Mouse (Mus musculus): ENCODE results near the gene Wdhd1. TPM values are rescaled to one million over a fixed set of nuclear protein-coding genes. Genes with fewer than 3 reads are reported as not detected.
"Not testable (repeated sequence)": the region's sequence is repeated elsewhere in the genome, so short reads cannot be mapped to it uniquely, and the experiment has no call there.

Gene Wdhd1
- polyA plus RNA-seq (2015; fragmentation: Nextera tagmentation; extraction: Ambion mirVana) = 38.9 and 45.9 TPM in 2 replicates

- H3K4me2 ChIP-seq = peak within 1 kb of the TSS; percentile 71
- WGBS (ENCODE audit: insufficient replicate concordance) = under 1% methylated on average over 75 of the region's 77 CpGs
- peak within 1 kb of the TSS; percentile 90 for H3K9ac ChIP-seq
- DNase-seq = peak; percentile 94
- peak within 1 kb of the TSS; percentile 97 for H3K27ac ChIP-seq
- peak within 1 kb of the TSS; percentile 84 for H3K4me3 ChIP-seq (replicated peaks)
- H3K36me3 ChIP-seq = peaks cover 39% of the 10 kb centered on the region
- no peaks in the 10 kb centered on the region for H3K27me3 ChIP-seq
- ATAC-seq (ENCODE audit: low read depth) = peak; percentile 93
- peaks cover 20% of the 10 kb centered on the region for H3K4me1 ChIP-seq (replicated peaks)
- H3K9me3 ChIP-seq (replicated peaks) = no peaks in the 10 kb centered on the region
These were observed at the start of gene Wdhd1, which contains the start of gene Socs4 for GRCm38 (mm10) chr14:47276637-47277393. Gene Wdhd1, minus strand, starts transcription at chr14:47276857. Gene Socs4, plus strand, starts transcription at chr14:47276931.

GRCm38 (mm10) chr14:47325965-47326761, 49.5 kb upstream of the Wdhd1 start:
- Histone ChIP-seq H3K4me1 (replicated peaks) (peaks cover 12% of the 10 kb centered on the region), H3K9ac (no peak overlapping the region), H3K4me2 (no peak overlapping the region), H3K4me3 (replicated peaks) (no peak overlapping the region), H3K27me3 (no peaks in the 10 kb centered on the region), H3K9me3 (replicated peaks) (no peaks in the 10 kb centered on the region), H3K36me3 (peaks cover 7% of the 10 kb centered on the region), H3K27ac (0 out of 2 replicates have a peak overlapping the region, but pooled peaks have one; percentile 2)
- 80% methylated on average over 9 of the region's 9 CpGs for WGBS (ENCODE audit: insufficient replicate concordance)
- DNase-seq (no peak), ATAC-seq (ENCODE audit: low read depth) (no peak)

GRCm38 (mm10) chr14:47321581-47321980, 44.9 kb upstream of the Wdhd1 start:
- H3K9me3 ChIP-seq (replicated peaks); H3K4me3 ChIP-seq (replicated peaks); H3K9ac ChIP-seq; H3K27me3 ChIP-seq: not testable (repeated sequence)
- DNase-seq (peak; percentile 53), ATAC-seq (ENCODE audit: low read depth) (peak; percentile 99)
- Histone ChIP-seq H3K27ac (peak overlapping the region; percentile 88), H3K36me3 (peaks cover 36% of the 10 kb centered on the region), H3K4me1 (replicated peaks) (peaks cover 37% of the 10 kb centered on the region), H3K4me2 (peak overlapping the region; percentile 58)
- WGBS (ENCODE audit: insufficient replicate concordance) = 26% methylated on average over 7 of the region's 8 CpGs

GRCm38 (mm10) chr14:47319362-47319761, 42.7 kb upstream of the Wdhd1 start:
- DNase-seq (no peak), ATAC-seq (ENCODE audit: low read depth) (no peak)
- no peaks in the 10 kb centered on the region for H3K27me3 ChIP-seq
- no peak overlapping the region for H3K4me3 ChIP-seq (replicated peaks)
- H3K9ac ChIP-seq = no peak overlapping the region
- H3K36me3 ChIP-seq = peaks cover 55% of the 10 kb centered on the region
- H3K4me2 ChIP-seq = no peak overlapping the region
- peak overlapping the region; percentile 6; the same call in 1 of the 2 replicates for H3K27ac ChIP-seq
- no peaks in the 10 kb centered on the region for H3K9me3 ChIP-seq (replicated peaks)
- 78% methylated on average over 5 of the region's 5 CpGs for WGBS (ENCODE audit: insufficient replicate concordance)
- peaks cover 37% of the 10 kb centered on the region for H3K4me1 ChIP-seq (replicated peaks)

- ATAC-seq (ENCODE audit: low read depth) = peak; percentile 52; the same call in 1 of the 2 replicates
- H3K9me3 ChIP-seq (replicated peaks) = no peaks in the 10 kb centered on the region
- no peak for DNase-seq
- H3K36me3 ChIP-seq = peaks cover 70% of the 10 kb centered on the region
- 90% methylated on average over 18 of the region's 18 CpGs for WGBS (ENCODE audit: insufficient replicate concordance)
- peaks cover 15% of the 10 kb centered on the region for H3K4me1 ChIP-seq (replicated peaks)
- H3K27ac ChIP-seq = no peak overlapping the region
- H3K4me2 ChIP-seq = no peak overlapping the region
- H3K27me3 ChIP-seq = no peaks in the 10 kb centered on the region
- H3K4me3 ChIP-seq (replicated peaks) = no peak overlapping the region
- H3K9ac ChIP-seq = no peak overlapping the region
These were observed 33.9 kb upstream of the Wdhd1 start for GRCm38 (mm10) chr14:47310342-47311181.

GRCm38 (mm10) chr14:47309061-47309460, 32.4 kb upstream of the Wdhd1 start:
- H3K36me3 ChIP-seq = peaks cover 56% of the 10 kb centered on the region
- no peak for DNase-seq
- H3K4me1 ChIP-seq (replicated peaks) = peaks cover 28% of the 10 kb centered on the region
- H3K4me2 ChIP-seq = no peak overlapping the region
- H3K4me3 ChIP-seq (replicated peaks) = no peak overlapping the region
- WGBS (ENCODE audit: insufficient replicate concordance) = 93% methylated on average over 1 of the region's 1 CpGs
- no peaks in the 10 kb centered on the region for H3K9me3 ChIP-seq (replicated peaks)
- H3K9ac ChIP-seq = no peak overlapping the region
- no peak overlapping the region for H3K27ac ChIP-seq
- ATAC-seq (ENCODE audit: low read depth) = no peak
- no peaks in the 10 kb centered on the region for H3K27me3 ChIP-seq

- peaks cover 53% of the 10 kb centered on the region for H3K36me3 ChIP-seq
- no peak overlapping the region for H3K9ac ChIP-seq
- no peak overlapping the region for H3K27ac ChIP-seq
- H3K4me1 ChIP-seq (replicated peaks) = peaks cover 38% of the 10 kb centered on the region
- no peaks in the 10 kb centered on the region for H3K9me3 ChIP-seq (replicated peaks)
- ATAC-seq (ENCODE audit: low read depth) (no peak), DNase-seq (no peak)
- H3K4me3 ChIP-seq (replicated peaks) = no peak overlapping the region
- H3K27me3 ChIP-seq = no peaks in the 10 kb centered on the region
- H3K4me2 ChIP-seq = no peak overlapping the region
- 82% methylated on average over 3 of the region's 3 CpGs for WGBS (ENCODE audit: insufficient replicate concordance)
These were observed 31.0 kb upstream of the Wdhd1 start for GRCm38 (mm10) chr14:47307669-47308068.

GRCm38 (mm10) chr14:47305933-47306332, 29.3 kb upstream of the Wdhd1 start:
- H3K36me3 ChIP-seq = peaks cover 45% of the 10 kb centered on the region
- no peaks in the 10 kb centered on the region for H3K27me3 ChIP-seq
- 77% methylated on average over 4 of the region's 4 CpGs for WGBS (ENCODE audit: insufficient replicate concordance)
- H3K27ac ChIP-seq = no peak overlapping the region; the same call in 1 of the 2 replicates
- peaks cover 42% of the 10 kb centered on the region for H3K4me1 ChIP-seq (replicated peaks)
- no peak overlapping the region for H3K4me3 ChIP-seq (replicated peaks)
- no peak for ATAC-seq (ENCODE audit: low read depth)
- no peak overlapping the region for H3K4me2 ChIP-seq
- no peak overlapping the region for H3K9ac ChIP-seq
- H3K9me3 ChIP-seq (replicated peaks) = no peaks in the 10 kb centered on the region
- no peak for DNase-seq

GRCm38 (mm10) chr14:47304814-47305405, 28.3 kb upstream of the Wdhd1 start:
- no peak overlapping the region for H3K4me2 ChIP-seq
- WGBS (ENCODE audit: insufficient replicate concordance) = 80% methylated on average over 6 of the region's 6 CpGs

GRCm38 (mm10) chr14:47302885-47303680, 26.4 kb upstream of the Wdhd1 start:
- H3K9me3 ChIP-seq (replicated peaks) = no peaks in the 10 kb centered on the region
- peaks cover 62% of the 10 kb centered on the region for H3K4me1 ChIP-seq (replicated peaks)
- WGBS (ENCODE audit: insufficient replicate concordance) = 76% methylated on average over 14 of the region's 14 CpGs
- no peak for DNase-seq
- no peaks in the 10 kb centered on the region for H3K27me3 ChIP-seq
- H3K27ac ChIP-seq = no peak overlapping the region
- H3K9ac ChIP-seq = peak overlapping the region; percentile 3; the same call in 1 of the 2 replicates
- no peak overlapping the region for H3K4me3 ChIP-seq (replicated peaks)
- H3K4me2 ChIP-seq = no peak overlapping the region
- peaks cover 34% of the 10 kb centered on the region for H3K36me3 ChIP-seq
- ATAC-seq (ENCODE audit: low read depth) = no peak

More at GRCm38 (mm10) chr14:47304814-47305405, 28.3 kb upstream of the Wdhd1 start:
- Histone ChIP-seq H3K4me3 (replicated peaks) (no peak overlapping the region), H3K4me1 (replicated peaks) (peaks cover 51% of the 10 kb centered on the region), H3K36me3 (peaks cover 44% of the 10 kb centered on the region), H3K9ac (no peak overlapping the region), H3K27me3 (no peaks in the 10 kb centered on the region), H3K27ac (no peak overlapping the region), H3K9me3 (replicated peaks) (no peaks in the 10 kb centered on the region)
- ATAC-seq (ENCODE audit: low read depth) (no peak), DNase-seq (no peak)
